Mouse (Mus musculus) midbrain, embryonic 16.5 days (tissue): Measurements from ENCODE around the gene Atp5s. TPM values are rescaled to one million over a fixed set of nuclear protein-coding genes. Genes with fewer than 3 reads are reported as not detected.

Experiments
- ATAC-seq: fragments of 200-750 bp; cut with Nextera tagmentation; 2 replicates; pipeline ENCODE4 v1.8.0; 2017; ENCODE audit warnings: moderate TSS enrichment
- H3K27ac ChIP-seq: fragments of 300-500 bp; sonication (generic); 2 replicates; pipeline ENCODE4 v1.5.1; 2014; ENCODE audit warnings: mild to moderate bottlenecking, low read length, mixed read lengths
- H3K27me3 ChIP-seq: fragments of 300-500 bp; sonication (generic); 2 replicates; pipeline ENCODE4 v1.6.1; 2014; ENCODE audit warnings: low read depth, low read length, mixed read lengths; ENCODE audit not compliant: control insufficient read depth, insufficient read depth
- H3K36me3 ChIP-seq: fragments of 300-500 bp; sonication (generic); 2 replicates; pipeline ENCODE4 v1.6.1; 2014; ENCODE audit warnings: mild to moderate bottlenecking, low read length, moderate library complexity, mixed read lengths; ENCODE audit not compliant: control insufficient read depth, insufficient read depth
- H3K4me1 ChIP-seq: fragments of 300-500 bp; sonication (generic); 2 replicates; pipeline ENCODE4 v1.6.1; 2014; ENCODE audit warnings: mild to moderate bottlenecking, low read length, mixed read lengths; ENCODE audit not compliant: control insufficient read depth, insufficient read depth
- H3K4me2 ChIP-seq: fragments of 300-500 bp; sonication (generic); 2 replicates; pipeline ENCODE4 v1.6.1; 2014; ENCODE audit warnings: mild to moderate bottlenecking, low read length, mixed read lengths
- H3K4me3 ChIP-seq: fragments of 300-500 bp; sonication (generic); 2 replicates; pipeline ENCODE4 v1.5.1; 2014; ENCODE audit warnings: low read depth, mild to moderate bottlenecking, low read length, moderate library complexity, mixed read lengths
- H3K9ac ChIP-seq: fragments of 300-500 bp; sonication (generic); 2 replicates; pipeline ENCODE4 v1.6.1; 2014; ENCODE audit warnings: low read depth, low read length, mixed read lengths
- H3K9me3 ChIP-seq: fragments of 300-500 bp; sonication (generic); replicated peaks from 2 replicates; pipeline ENCODE4 v1.6.1; 2014; ENCODE audit warnings: mild to moderate bottlenecking, low read length, mixed read lengths; ENCODE audit not compliant: control insufficient read depth, poor library complexity, severe bottlenecking
- WGBS: fragments of 180-500 bp; shearing (Covaris S2); extraction: QIAGEN DNeasy Blood & Tissue Kit; methylation state at CpG from one replicate; pipeline ENCODE4 v1.1.7; 2014; 5-methylcytosine and 5-hydroxymethylcytosine counted together
- polyA plus RNA-seq: library from polyadenylated mRNA; unstranded; fragments of >200 nt; fragmentation: Nextera tagmentation; extraction: Ambion mirVana; gene quantifications from 2 replicates; pipeline ENCODE4 v1.2.1, GENCODE M21; 2015

Gene Atp5s
- polyA plus RNA-seq, 1 experiment from 2014 or later: 41.6 TPM

DNA sequence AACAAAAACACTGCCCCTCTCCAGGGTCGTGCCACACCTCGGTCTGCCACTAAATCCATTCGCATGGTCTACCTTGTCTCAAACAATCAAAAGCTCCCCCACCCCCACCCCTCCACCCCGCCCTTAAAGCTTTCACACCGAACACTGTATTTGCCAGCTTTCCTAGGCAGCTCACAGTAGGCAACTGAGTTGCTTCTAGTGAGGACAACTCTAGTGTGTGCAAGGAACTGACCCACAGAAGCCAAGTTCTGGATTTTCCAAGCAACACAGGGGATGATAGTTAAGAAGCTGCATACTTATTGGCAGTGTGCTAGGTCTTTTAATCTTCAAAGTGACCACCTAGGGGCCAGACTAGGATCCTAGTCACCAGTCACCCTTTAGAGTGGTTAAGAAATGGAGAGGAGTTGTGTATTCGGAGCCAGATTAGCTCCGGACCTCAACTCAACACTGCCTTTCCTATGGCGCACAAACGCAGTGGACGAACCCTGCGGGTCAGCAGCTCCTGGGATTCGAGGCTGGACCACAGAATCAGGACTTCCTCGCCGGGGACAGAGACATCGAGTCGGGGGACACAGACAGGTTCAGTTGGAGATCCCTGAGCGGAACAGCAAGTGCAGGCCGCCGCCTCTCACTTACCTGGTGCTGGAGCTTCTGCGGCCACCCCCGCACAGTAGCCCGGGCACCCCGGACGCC is 586 bp upstream of the Atp5s start:
- Histone ChIP-seq H3K36me3 (peaks cover 4% of the 10 kb centered on the region), H3K9me3 (no peaks in the 10 kb centered on the region), H3K27ac (0 out of 2 replicates have a peak overlapping the region, but pooled peaks have one; percentile 63), H3K9ac (peak overlapping the region; percentile 68), H3K27me3 (no peaks in the 10 kb centered on the region), H3K4me2 (peak overlapping the region; percentile 90), H3K4me3 (peak overlapping the region; percentile 61), H3K4me1 (peaks cover 13% of the 10 kb centered on the region)
- 2% methylated on average over 24 of the region's 24 CpGs for WGBS
- ATAC-seq: peak; percentile 25; the same call in 1 of the 2 replicates

DNA sequence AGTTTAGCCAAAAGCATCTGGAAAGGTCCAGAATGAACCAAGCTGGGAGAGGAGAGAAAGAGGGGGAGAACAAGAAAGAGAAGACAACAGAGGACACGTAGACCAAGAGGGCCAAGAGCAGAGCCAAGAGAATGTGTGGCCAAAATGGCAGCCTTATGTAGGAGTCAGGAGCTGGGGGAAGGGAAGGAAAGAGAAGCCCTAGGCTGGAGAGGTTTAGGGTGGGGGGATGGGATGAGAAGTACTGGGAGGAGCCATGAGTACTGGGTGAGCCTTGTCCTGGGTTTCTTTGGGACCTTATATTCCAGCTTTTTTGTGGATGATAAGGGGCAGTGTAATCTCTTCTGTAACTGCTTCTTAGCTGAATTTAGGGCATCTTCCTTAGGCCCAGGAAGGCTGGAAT is 4.5 kb downstream of the Atp5s start:
- H3K9ac ChIP-seq: no peak overlapping the region
- H3K9me3 ChIP-seq: no peaks in the 10 kb centered on the region
- no peak overlapping the region for H3K27ac ChIP-seq
- no peak overlapping the region for H3K4me3 ChIP-seq
- peaks cover 4% of the 10 kb centered on the region for H3K4me1 ChIP-seq
- 100% methylated on average over 1 of the region's 1 CpGs for WGBS
- H3K36me3 ChIP-seq: no peaks in the 10 kb centered on the region
- H3K4me2 ChIP-seq: no peak overlapping the region
- H3K27me3 ChIP-seq: no peaks in the 10 kb centered on the region
- ATAC-seq: no peak

DNA sequence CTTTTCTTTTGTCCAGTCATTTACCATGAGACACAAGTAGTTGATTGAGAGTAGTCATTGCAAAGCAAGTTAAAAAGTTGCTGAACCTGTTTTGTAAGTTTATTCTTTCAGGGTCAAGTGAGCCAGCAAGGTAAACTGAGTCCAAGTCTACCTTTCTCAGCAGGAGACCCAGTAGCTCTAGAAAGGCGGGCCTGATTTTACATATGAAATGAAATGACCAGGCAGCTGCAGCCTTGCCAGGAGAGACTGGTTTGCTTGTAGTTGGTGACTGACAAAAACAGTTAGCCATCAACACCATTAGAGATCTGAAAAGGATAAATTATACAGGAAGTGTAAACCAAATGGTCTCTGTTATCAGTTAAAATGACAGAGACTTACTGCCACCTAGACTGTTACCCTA is 5.6 kb downstream of the Atp5s start:
- 97% methylated on average over 1 of the region's 1 CpGs for WGBS
- H3K4me3 ChIP-seq: no peak overlapping the region
- H3K36me3 ChIP-seq: no peaks in the 10 kb centered on the region
- H3K4me2 ChIP-seq: no peak overlapping the region
- H3K27me3 ChIP-seq: no peaks in the 10 kb centered on the region
- no peak for ATAC-seq
- no peak overlapping the region for H3K27ac ChIP-seq
- no peak overlapping the region for H3K9ac ChIP-seq
- H3K4me1 ChIP-seq: peaks cover 4% of the 10 kb centered on the region
- no peaks in the 10 kb centered on the region for H3K9me3 ChIP-seq

DNA sequence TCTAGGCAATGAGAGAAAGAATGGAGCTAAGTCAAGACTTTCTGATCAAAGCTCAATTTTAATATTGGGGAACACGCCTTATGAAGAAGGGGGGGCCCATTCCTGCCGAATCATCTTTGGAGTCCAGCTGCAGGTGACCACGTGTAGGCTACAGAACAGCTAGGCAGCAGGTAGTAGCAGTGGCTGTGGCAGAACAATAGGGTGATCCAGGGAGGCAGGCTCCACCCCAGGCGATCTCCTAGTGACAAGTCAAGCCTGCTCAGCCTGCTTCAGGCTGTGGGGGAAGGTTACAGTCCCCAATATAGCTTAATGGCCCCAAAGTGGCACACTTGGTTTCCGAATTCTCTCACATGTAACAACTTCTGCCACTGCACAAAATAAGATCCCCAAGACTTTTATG is 7.5 kb downstream of the Atp5s start:
- 36% methylated on average over 5 of the region's 5 CpGs for WGBS
- no peaks in the 10 kb centered on the region for H3K36me3 ChIP-seq
- H3K4me2 ChIP-seq: no peak overlapping the region
- no peaks in the 10 kb centered on the region for H3K9me3 ChIP-seq
- ATAC-seq: no peak
- no peaks in the 10 kb centered on the region for H3K4me1 ChIP-seq
- no peak overlapping the region for H3K27ac ChIP-seq
- H3K4me3 ChIP-seq: no peak overlapping the region
- H3K9ac ChIP-seq: no peak overlapping the region
- H3K27me3 ChIP-seq: no peaks in the 10 kb centered on the region

DNA sequence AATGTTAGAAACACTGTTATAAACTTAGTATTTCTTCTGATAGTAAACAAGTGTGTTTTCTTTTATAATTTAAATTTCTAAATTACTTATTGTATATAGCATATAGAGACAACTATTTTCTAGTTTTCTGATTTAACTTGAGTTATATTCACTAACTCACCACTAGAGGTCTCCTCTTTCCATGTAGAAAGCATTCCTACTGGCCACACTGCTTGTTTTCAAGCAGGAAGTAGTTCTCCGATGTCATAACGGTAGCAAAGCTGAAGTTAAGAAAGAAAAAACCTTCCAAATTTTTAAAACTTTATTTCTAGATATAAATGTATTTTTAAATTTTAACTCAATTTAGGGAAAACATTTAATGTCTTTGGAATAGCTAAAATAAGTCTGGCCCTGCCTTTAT is 8.8 kb downstream of the Atp5s start:
- no peak overlapping the region for H3K27ac ChIP-seq
- H3K9ac ChIP-seq: no peak overlapping the region
- 10% methylated on average over 2 of the region's 2 CpGs for WGBS
- H3K9me3 ChIP-seq: no peaks in the 10 kb centered on the region
- no peak for ATAC-seq
- H3K4me2 ChIP-seq: no peak overlapping the region
- H3K27me3 ChIP-seq: no peaks in the 10 kb centered on the region
- H3K36me3 ChIP-seq: no peaks in the 10 kb centered on the region
- no peaks in the 10 kb centered on the region for H3K4me1 ChIP-seq
- H3K4me3 ChIP-seq: no peak overlapping the region

DNA sequence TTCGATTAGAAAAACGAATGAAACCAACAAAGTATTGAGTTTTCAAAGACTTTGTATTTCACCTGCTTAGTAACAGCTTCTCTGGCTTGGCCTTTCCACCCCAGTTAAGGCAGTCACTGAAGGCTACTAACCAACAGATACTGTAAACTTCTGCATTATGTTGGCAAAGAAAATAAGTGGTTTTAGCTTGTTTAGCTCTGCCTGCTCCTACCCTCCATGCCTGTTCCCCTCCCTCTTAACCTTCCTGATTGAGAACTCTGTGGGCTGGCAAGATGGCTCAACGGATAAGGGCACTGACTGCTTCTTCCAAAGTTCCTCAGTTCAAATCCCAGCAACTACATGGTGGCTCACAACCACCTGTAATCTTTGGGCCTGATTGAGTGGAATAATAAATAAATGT is 9.2 kb downstream of the Atp5s start:
- WGBS: 86% methylated on average over 3 of the region's 3 CpGs
- Histone ChIP-seq H3K4me3 (no peak overlapping the region), H3K36me3 (no peaks in the 10 kb centered on the region), H3K4me2 (no peak overlapping the region), H3K4me1 (no peaks in the 10 kb centered on the region), H3K27ac (no peak overlapping the region), H3K9ac (no peak overlapping the region), H3K27me3 (no peaks in the 10 kb centered on the region), H3K9me3 (no peaks in the 10 kb centered on the region)
- ATAC-seq: no peak

DNA sequence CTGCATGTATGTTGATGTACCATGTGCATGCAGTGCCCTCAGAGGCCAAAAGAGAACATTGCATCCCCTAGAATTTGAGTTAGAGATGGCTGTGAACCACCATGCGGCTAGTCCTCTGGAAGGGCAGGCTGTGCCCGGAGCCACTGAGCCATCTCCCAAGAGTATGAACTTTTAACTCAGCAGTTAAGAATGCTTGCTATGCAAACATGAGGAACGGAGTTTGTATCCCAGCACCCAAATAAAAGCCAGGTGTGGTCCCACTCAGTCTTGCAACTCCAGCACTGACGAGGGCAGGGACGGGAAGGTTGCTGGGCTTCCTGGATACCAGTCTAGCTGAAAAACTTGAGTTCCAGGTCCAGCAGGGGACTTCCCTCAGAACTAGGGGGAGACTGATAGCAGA is 17.2 kb downstream of the Atp5s start:
- no peaks in the 10 kb centered on the region for H3K9me3 ChIP-seq
- no peak overlapping the region for H3K4me3 ChIP-seq
- H3K9ac ChIP-seq: no peak overlapping the region
- 93% methylated on average over 5 of the region's 5 CpGs for WGBS
- H3K27me3 ChIP-seq: no peaks in the 10 kb centered on the region
- no peak overlapping the region for H3K4me2 ChIP-seq
- H3K36me3 ChIP-seq: no peaks in the 10 kb centered on the region
- ATAC-seq: no peak
- no peak overlapping the region for H3K27ac ChIP-seq
- H3K4me1 ChIP-seq: no peaks in the 10 kb centered on the region

DNA sequence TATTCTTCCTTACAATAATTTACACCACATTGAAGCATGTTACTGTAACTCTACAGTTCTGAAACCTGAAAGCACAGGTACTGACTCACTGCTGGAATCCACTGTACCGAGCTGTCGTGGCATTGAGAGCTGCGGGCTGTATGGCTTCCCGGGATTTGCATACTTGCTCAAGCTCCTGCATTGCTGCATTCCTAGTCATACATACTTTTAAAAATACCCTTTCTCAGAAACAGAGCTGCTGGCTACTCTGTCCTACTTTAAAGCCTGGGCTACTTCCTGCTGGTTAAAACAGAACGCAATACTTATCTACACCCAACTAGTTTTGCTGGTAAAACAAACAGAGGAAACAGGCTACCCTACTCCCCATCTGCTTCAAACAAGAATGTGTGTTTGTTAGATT is 19.4 kb downstream of the Atp5s start:
- Histone ChIP-seq H3K9ac (no peak overlapping the region), H3K4me1 (no peaks in the 10 kb centered on the region), H3K36me3 (0 out of 2 replicates have a peak, but pooled peaks cover 3% of the 10 kb centered on the region), H3K4me3 (no peak overlapping the region), H3K27me3 (no peaks in the 10 kb centered on the region), H3K4me2 (no peak overlapping the region), H3K9me3 (no peaks in the 10 kb centered on the region), H3K27ac (no peak overlapping the region)
- WGBS: 91% methylated on average over 5 of the region's 5 CpGs
- ATAC-seq: no peak

DNA sequence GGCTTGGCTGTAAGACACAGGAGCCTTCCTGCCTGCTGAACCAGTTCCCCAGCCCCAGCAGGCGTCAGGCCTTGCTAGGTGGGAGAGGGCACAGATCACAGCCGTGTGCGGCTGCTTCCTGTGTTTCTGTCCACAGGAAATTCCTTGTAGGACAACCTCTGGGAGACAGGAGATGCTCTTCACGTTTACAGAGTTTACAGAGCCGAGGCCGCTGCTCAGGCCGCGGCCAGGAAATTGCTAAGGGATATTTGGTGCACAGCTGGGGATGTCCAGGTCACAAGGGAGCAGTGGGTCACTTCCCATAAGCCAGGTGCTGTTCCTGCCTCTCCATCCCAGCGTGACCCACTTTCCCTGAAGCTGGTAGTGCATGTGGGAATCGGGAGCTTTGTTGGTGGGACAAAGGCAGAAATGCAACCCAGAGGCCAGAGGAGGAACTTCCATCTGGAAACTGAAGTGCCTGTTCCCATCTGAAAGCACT is 27.2 kb downstream of the Atp5s start:
- 38% methylated on average over 10 of the region's 10 CpGs for WGBS
- no peak for ATAC-seq
- H3K9me3 ChIP-seq: no peaks in the 10 kb centered on the region

More for the DNA sequence above, 27.2 kb downstream of the Atp5s start:
- Histone ChIP-seq H3K4me2 (no peak overlapping the region), H3K27ac (no peak overlapping the region), H3K4me1 (no peaks in the 10 kb centered on the region), H3K9ac (no peak overlapping the region), H3K36me3 (0 out of 2 replicates have a peak, but pooled peaks cover 3% of the 10 kb centered on the region), H3K27me3 (no peaks in the 10 kb centered on the region), H3K4me3 (no peak overlapping the region)
